Mouse (Mus musculus) thymus, adult 18-20 months (tissue): ENCODE measurements around the gene Gm20890.
"Not testable (repeated sequence)": the region's sequence is repeated elsewhere in the genome, so short reads cannot be mapped to it uniquely, and the experiment has no call there.

ENCODE experiments used
- DNase-seq, 2 experiments: peaks; one replicate each; pipeline ENCODE4 v3.0.0; 2022; ENCODE audit warnings: mixed read lengths in 2 of 2

Gene Gm20890

GRCm38 (mm10) chrY:26776699-26777098, at the start of gene Gm20890:
Gene Gm20890, minus strand, starts transcription at chrY:26776799.
- DNase-seq, result not testable (repeated sequence)
